Comparison of ENCODE assay signal across 12 mouse cellular contexts in genomic region chr6:6364037-6364436, GRCm38 (mm10).
DNase-seq lines count a peak whose midpoint lies in the region; ATAC-seq and TF ChIP-seq lines count a peak whose summit lies in the region.
"Had no signal": no experiment of that assay in that cellular context is flagged by ENCODE, and none has a peak within 500 bp of the region (broad histone marks: within the 10 kb centered on the region; RNA-seq: fewer than 3 reads in every experiment).

No protein-coding gene starts in this region.

- intact Hi-C loops in heart, postnatal 10 days (cut with DNase I): no loop called here

- H3K4me2 ChIP-seq in midbrain, postnatal 0 days (ENCODE audit: low read depth, low read length, poor library complexity, severe bottlenecking): no peak overlapping the region
- no peak overlapping the region for H3K4me2 ChIP-seq in midbrain, embryonic 13.5 days (replicated peaks)
- peak overlapping the region; percentile 29; the same call in 1 of the 2 replicates for H3K4me2 ChIP-seq in embryonic facial prominence, embryonic 14.5 days (ENCODE audit: low read depth, low read length)

- H3K27ac ChIP-seq in heart, embryonic 10.5 days: no peak overlapping the region
- no peak overlapping the region for H3K27ac ChIP-seq in midbrain, postnatal 0 days (ENCODE audit: low read depth, low read length)
- no peak overlapping the region for H3K27ac ChIP-seq in midbrain, embryonic 13.5 days
- 0 out of 2 replicates have a peak overlapping the region, but pooled peaks have one; percentile 5 for H3K27ac ChIP-seq in embryonic facial prominence, embryonic 14.5 days (replicated peaks; ENCODE audit: low read depth, low read length)
- H3K27ac ChIP-seq: macrophage had no signal

- no peaks in the 10 kb centered on the region for H3K36me3 ChIP-seq in heart, embryonic 10.5 days
- H3K36me3 ChIP-seq in midbrain, postnatal 0 days (ENCODE audit: insufficient read depth, low read length): no peaks in the 10 kb centered on the region
- H3K36me3 ChIP-seq in midbrain, embryonic 13.5 days: no peaks in the 10 kb centered on the region
- no peaks in the 10 kb centered on the region for H3K36me3 ChIP-seq in embryonic facial prominence, embryonic 14.5 days (ENCODE audit: control insufficient read depth, insufficient read depth, low read length)

- 41% methylated on average over 4 of the region's 4 CpGs for WGBS in heart, embryonic 10.5 days
- 54% methylated on average over 4 of the region's 4 CpGs for WGBS in midbrain, postnatal 0 days
- 70% methylated on average over 4 of the region's 4 CpGs for WGBS in midbrain, embryonic 13.5 days
- 23% methylated on average over 4 of the region's 4 CpGs for WGBS in embryonic facial prominence, embryonic 14.5 days

- H3K4me1 ChIP-seq in heart, embryonic 10.5 days: peaks cover 14% of the 10 kb centered on the region; the same call in 1 of the 2 replicates
- no peaks in the 10 kb centered on the region for H3K4me1 ChIP-seq in midbrain, postnatal 0 days (ENCODE audit: insufficient read depth, low read length)
- no peaks in the 10 kb centered on the region for H3K4me1 ChIP-seq in midbrain, embryonic 13.5 days (replicated peaks)
- peaks cover 4% of the 10 kb centered on the region; the same call in 1 of the 2 replicates for H3K4me1 ChIP-seq in embryonic facial prominence, embryonic 14.5 days (ENCODE audit: control insufficient read depth, insufficient read depth, low read length)

- peak; percentile 75 for DNase-seq in heart, embryonic 10.5 days (ENCODE audit: low spot score)
- no peak for DNase-seq in heart, postnatal 10 days
- DNase-seq in midbrain, postnatal 0 days (ENCODE audit: low spot score): peak; percentile 46
- DNase-seq in embryonic facial prominence, embryonic 14.5 days (ENCODE audit: low spot score): peak; percentile 70
- DNase-seq in adrenal gland, adult 8-10 months: no peak
- no peak for DNase-seq in kidney, postnatal 14 days
- DNase-seq: cerebellum, postnatal 36 days; kidney, adult 18-20 months had no signal

- TF ChIP-seq CTCF in midbrain, postnatal 0 days (IDR thresholded peaks at IDR 0.05): no peak

- H3K9ac ChIP-seq in midbrain, postnatal 0 days (replicated peaks; ENCODE audit: low read length, poor library complexity, severe bottlenecking): no peak overlapping the region
- H3K9ac ChIP-seq in midbrain, embryonic 13.5 days (replicated peaks): no peak overlapping the region
- no peak overlapping the region for H3K9ac ChIP-seq in embryonic facial prominence, embryonic 14.5 days (ENCODE audit: low read depth, low read length)

- no peaks in the 10 kb centered on the region for H3K27me3 ChIP-seq in heart, embryonic 10.5 days (ENCODE audit: insufficient read depth, poor library complexity, severe bottlenecking)
- H3K27me3 ChIP-seq in midbrain, postnatal 0 days (ENCODE audit: insufficient read depth, low read length): no peaks in the 10 kb centered on the region
- no peaks in the 10 kb centered on the region for H3K27me3 ChIP-seq in midbrain, embryonic 13.5 days
- no peaks in the 10 kb centered on the region for H3K27me3 ChIP-seq in embryonic facial prominence, embryonic 14.5 days (replicated peaks; ENCODE audit: control insufficient read depth, insufficient read depth, low read length)

- no peak for ATAC-seq in midbrain, postnatal 0 days (ENCODE audit: low FRiP score)
- no peak for ATAC-seq in midbrain, embryonic 13.5 days
- ATAC-seq in embryonic facial prominence, embryonic 14.5 days (ENCODE audit: low read depth): peak; percentile 53; the same call in 1 of the 2 replicates
- ATAC-seq: activated CD4-positive, CD25-positive, alpha-beta regulatory T cell, adult 4 months; CD4-positive, CD25-positive, alpha-beta regulatory T cell, adult 4 months had no signal

- no peaks in the 10 kb centered on the region for H3K9me3 ChIP-seq in heart, embryonic 10.5 days
- H3K9me3 ChIP-seq in midbrain, postnatal 0 days (ENCODE audit: low read length): no peaks in the 10 kb centered on the region
- H3K9me3 ChIP-seq in midbrain, embryonic 13.5 days: no peaks in the 10 kb centered on the region
- no peaks in the 10 kb centered on the region for H3K9me3 ChIP-seq in embryonic facial prominence, embryonic 14.5 days (ENCODE audit: control insufficient read depth, low read length)

- no peak overlapping the region for H3K4me3 ChIP-seq in heart, embryonic 10.5 days
- no peak overlapping the region for H3K4me3 ChIP-seq in midbrain, postnatal 0 days (ENCODE audit: low read depth, low read length)
- no peak overlapping the region for H3K4me3 ChIP-seq in midbrain, embryonic 13.5 days (replicated peaks)
- no peak overlapping the region for H3K4me3 ChIP-seq in embryonic facial prominence, embryonic 14.5 days (ENCODE audit: low read depth, low read length)

Comparison
In these comparisons a context has a peak if more than half of its experiments do, and no peak if none do; other contexts are left out.
1. DNase-seq: peak in heart, embryonic 10.5 days (single experiment), midbrain, postnatal 0 days (single experiment) and embryonic facial prominence, embryonic 14.5 days (single experiment); none in heart, postnatal 10 days (0 of 2), adrenal gland, adult 8-10 months (single experiment) and kidney, postnatal 14 days (single experiment).